Mouse (Mus musculus): Measurements from ENCODE around the gene Adam26a. TPM values are rescaled to one million over a fixed set of nuclear protein-coding genes. Genes with fewer than 3 reads are reported as not detected.
"Not testable (repeated sequence)": the region's sequence is repeated elsewhere in the genome, so short reads cannot be mapped to it uniquely, and the experiment has no call there.

Adam26a gene
- polyA plus RNA-seq (2015; fragmentation: Nextera tagmentation; extraction: Ambion mirVana) = not detected in 2 replicates

GRCm38 (mm10) chr8:43576607-43577006 is at the start of gene Adam26a:
Gene Adam26a, minus strand, starts transcription at chr8:43576707.
- not testable (repeated sequence) for H3K9ac ChIP-seq; H3K4me1 ChIP-seq; ATAC-seq (ENCODE audit: low FRiP score, low read depth); H3K4me2 ChIP-seq (replicated peaks); H3K27me3 ChIP-seq; H3K36me3 ChIP-seq; H3K4me3 ChIP-seq; H3K27ac ChIP-seq; H3K9me3 ChIP-seq
- WGBS = 94% methylated on average over 2 of the region's 2 CpGs

DNA sequence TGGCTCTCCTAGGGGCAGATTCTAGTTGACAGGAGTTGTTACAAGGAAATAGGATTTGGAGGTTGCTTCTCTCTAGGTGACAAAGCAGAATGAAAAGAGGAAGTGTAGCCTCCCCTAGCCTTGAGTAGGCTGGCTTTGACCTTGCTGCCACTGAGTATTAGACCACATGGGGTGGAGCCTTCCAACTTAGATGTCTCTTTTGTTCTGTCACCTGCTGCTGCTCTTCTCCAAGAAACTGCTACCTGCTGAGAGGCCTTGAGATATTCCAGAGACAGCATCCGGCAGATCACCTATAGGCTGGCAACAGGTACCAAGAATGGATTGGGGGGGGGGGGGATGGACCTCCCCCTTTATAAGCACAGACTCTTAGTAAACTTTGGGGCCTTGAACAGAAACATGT is 39.5 kb upstream of the Adam26a start:
- Histone ChIP-seq H3K4me2 (replicated peaks) (no peak overlapping the region), H3K9ac (no peak overlapping the region), H3K36me3 (no peaks in the 10 kb centered on the region), H3K27ac (no peak overlapping the region), H3K27me3 (no peaks in the 10 kb centered on the region), H3K9me3 (no peaks in the 10 kb centered on the region), H3K4me1 (no peaks in the 10 kb centered on the region), H3K4me3 (no peak overlapping the region)
- WGBS = 100% methylated on average over 1 of the region's 1 CpGs
- ATAC-seq (ENCODE audit: low FRiP score, low read depth) = no peak

- H3K4me2 ChIP-seq (replicated peaks); H3K27me3 ChIP-seq; H3K36me3 ChIP-seq; ATAC-seq (ENCODE audit: low FRiP score, low read depth); H3K4me1 ChIP-seq; H3K9me3 ChIP-seq; H3K9ac ChIP-seq; H3K27ac ChIP-seq; H3K4me3 ChIP-seq: not testable (repeated sequence)
- 81% methylated on average over 13 of the region's 13 CpGs for WGBS
These were observed 27.1 kb upstream of the Adam26a start for GRCm38 (mm10) chr8:43603657-43604056.

- H3K4me1 ChIP-seq; H3K4me2 ChIP-seq (replicated peaks); H3K4me3 ChIP-seq; H3K36me3 ChIP-seq; ATAC-seq (ENCODE audit: low FRiP score, low read depth); H3K9me3 ChIP-seq; H3K9ac ChIP-seq; H3K27me3 ChIP-seq; H3K27ac ChIP-seq: not testable (repeated sequence)
- 93% methylated on average over 15 of the region's 15 CpGs for WGBS
These were observed 26.7 kb upstream of the Adam26a start for GRCm38 (mm10) chr8:43603166-43603565.

- not testable (repeated sequence) for H3K9ac ChIP-seq; H3K4me3 ChIP-seq; H3K27me3 ChIP-seq; ATAC-seq (ENCODE audit: low FRiP score, low read depth); H3K9me3 ChIP-seq; H3K4me1 ChIP-seq; H3K27ac ChIP-seq; H3K4me2 ChIP-seq (replicated peaks); H3K36me3 ChIP-seq
These were observed 48.5 kb downstream of the Adam26a start, which contains the start of gene Adam26b for GRCm38 (mm10) chr8:43528006-43528405. Gene Adam26b, minus strand, starts transcription at chr8:43528106.

Other genes with a start within 250 kb of the Adam26a start
- not detected in 2 replicates for gene Adam26b, start 48.6 kb downstream of the Adam26a start, polyA plus RNA-seq (2015; fragmentation: Nextera tagmentation; extraction: Ambion mirVana)
- not detected in 2 replicates for gene Gm5346, start 50.6 kb upstream of the Adam26a start, polyA plus RNA-seq (2015; fragmentation: Nextera tagmentation; extraction: Ambion mirVana)
- gene Adam34, start 133.3 kb upstream of the Adam26a start, polyA plus RNA-seq (2015; fragmentation: Nextera tagmentation; extraction: Ambion mirVana) = not detected in 2 replicates